Mouse (Mus musculus) CD4-positive, CD25-positive, alpha-beta regulatory T cell, adult 2 months (primary cell): Measurements from ENCODE around the gene Lrrc75b.
A peak's percentile ranks its signal among the peaks of the same experiment; 100 is the strongest.
"Not testable (repeated sequence)": the region's sequence is repeated elsewhere in the genome, so short reads cannot be mapped to it uniquely, and the experiment has no call there.

ENCODE experiments used
- DNase-seq: peaks from one replicate; pipeline ENCODE4 v3.0.0-alpha.2; 2012; ENCODE audit warnings: low read depth, low spot score

The Lrrc75b gene

DNA sequence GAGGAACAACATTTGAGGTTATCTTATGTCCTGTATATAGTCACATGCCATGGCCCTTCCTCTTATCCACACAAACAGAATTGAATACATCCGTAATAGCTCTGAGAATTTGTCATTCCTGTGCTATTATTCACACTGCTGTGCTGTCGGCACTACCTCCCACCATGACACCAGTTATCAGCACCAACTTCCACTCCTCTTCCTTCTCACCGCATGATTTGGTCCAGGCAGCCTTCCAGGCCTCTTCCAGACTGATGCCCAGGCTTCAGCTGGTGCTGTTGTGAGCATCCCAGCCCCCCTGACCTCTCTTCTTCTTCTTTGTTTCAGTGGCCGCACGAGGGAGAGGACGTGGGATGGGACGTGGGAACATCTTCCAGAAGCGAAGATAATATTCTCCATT is 25.2 kb downstream of the Lrrc75b start:
- no peak for DNase-seq

DNA sequence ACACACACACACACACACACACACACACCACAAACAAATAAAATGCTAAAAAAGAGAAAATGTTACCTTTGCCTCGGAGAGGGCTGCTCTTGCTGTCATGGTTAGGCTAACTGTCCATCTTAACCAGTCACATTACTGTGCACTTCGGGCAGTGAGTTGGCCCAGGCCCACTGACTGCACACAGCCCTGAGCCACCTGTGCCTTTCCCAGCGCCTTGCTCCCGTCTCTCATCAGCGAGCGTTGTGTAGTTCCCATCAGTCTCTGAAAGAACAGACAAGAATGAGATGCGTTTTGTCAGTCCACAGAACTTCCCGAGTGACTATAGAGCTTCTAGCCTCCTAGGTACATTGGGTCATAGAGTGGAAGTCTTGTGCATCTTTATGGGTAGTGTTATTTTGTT is 25.9 kb downstream of the Lrrc75b start:
- no peak for DNase-seq

DNA sequence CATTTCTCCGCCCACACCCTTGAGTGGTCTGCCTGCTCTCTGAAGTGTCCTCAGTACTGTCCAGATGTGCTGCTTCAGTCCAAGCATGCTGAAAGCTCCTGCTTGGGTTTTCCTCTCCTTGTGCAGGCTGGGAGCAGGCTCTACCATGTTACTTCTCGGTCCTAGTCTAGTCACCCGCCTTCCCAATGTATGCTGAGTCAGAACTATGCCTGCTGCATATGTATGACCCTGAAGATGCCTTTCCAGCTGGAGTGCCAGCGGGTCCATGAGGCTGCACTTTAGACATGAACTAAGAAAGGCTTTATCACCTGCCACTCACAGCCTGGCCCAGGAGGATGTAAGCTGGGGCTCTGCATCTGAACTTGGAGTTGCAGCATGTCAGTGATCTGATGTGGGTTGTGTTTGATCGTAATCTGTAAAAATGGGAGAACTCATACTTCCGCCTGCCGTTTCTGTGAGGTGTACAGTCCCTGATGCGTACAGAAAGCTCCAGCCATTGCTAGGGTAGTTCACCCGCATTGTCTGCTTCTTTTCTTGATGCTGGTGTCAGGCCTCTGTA is 28.5 kb downstream of the Lrrc75b start:
- peak; percentile 74 for DNase-seq

DNA sequence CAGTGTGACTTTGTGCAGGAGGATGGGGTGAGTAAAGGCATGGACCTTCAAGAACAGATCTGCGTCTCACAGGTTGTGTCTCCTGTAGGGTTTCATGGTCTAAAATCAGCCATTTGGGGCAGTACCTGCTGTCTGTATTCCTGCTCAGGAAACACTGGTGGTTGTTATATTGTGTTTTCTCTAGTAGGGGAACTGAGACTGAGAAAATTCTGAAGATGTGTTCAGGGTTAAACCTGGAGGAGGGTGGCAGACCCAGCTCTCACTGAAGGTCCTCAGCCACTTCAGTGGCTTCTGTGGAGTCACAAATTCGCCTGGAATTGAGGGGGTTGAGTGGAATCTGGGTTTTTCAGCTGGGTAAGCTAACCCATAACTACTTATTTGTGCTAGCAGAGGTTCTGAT is 29.8 kb downstream of the Lrrc75b start:
- no peak for DNase-seq

DNA sequence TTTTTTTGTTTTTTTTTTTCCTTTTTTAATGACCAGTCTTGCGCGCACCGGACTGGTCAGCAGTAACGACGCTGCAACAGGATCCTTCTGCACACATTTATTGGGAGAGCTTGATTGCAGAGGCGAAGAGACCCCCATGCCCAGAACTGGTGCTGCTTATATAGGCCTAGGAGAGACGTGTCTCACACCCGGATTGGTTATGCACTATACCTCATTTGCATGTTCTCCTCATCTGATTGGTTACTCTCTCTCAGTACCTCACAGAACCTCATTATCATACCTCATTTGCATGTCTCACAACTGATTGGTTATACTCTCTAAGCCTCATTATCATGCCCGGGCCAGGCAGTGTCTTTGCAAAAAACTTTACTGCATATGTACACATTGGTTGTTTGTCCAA is 34.7 kb downstream of the Lrrc75b start:
- DNase-seq: not testable (repeated sequence)

DNA sequence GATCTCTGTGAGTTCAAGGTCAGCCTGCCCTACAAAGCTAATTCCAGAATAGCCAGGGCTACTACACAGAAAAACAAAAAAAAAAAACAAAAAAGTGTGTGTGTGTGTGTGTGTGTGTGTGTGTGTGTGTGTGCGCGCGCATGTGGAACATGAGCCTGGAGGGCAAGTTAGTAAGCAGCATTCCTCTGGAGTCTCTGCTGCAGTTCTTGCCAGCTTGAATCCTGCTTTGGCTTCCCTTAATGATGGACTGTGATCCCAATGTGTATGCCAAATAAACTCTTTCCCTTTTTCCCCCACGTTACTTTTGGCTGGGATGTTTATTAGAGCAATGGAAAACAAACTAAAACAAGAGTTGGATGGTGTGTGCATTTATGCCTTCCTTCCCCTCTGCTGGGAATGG is 38.5 kb downstream of the Lrrc75b start:
- DNase-seq: no peak

DNA sequence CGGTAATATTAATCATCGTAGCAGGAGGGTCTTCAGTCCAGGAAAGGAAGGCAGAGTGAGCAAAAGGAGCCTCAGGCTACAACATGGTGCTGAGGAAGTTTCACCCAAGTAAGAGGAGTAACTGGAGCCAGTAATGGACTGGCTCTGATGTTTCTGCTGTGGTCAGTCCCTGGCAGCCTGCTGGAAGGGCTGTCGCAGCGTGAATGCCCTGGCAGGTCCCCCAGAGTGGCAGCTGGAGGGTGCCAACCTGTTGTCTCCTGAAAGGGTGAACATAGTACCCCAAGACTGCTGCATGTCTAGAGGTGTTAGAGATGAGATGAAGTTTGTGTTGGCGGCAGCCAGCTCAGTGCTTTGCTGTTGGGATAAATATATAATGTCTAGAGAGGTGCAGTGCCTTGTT is 39.5 kb downstream of the Lrrc75b start:
- no peak for DNase-seq

DNA sequence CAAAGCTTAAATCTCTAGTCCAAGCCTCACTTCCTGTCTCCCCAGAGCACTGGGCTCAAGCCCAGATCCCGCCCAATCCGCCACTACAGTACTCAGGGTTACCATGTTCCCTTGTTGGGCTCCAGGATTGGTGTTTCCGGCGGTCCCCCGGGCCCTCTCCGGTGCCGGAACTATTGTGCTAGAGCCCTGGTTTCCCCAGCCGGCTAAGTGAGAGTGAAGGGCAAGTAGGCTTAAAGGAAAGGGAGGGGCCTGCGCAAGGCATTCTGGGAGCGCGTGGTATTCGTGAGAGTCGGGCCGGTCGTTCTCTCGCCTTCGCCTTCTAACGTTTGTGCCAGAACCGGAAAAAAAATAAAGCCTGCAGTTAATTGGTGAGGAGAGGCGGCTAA is 42.4 kb downstream of the Lrrc75b start, which contains the start of gene Gucd1:
TSS of gene Gucd1 (minus strand) at position 215 of the 386 bp plus-strand sequence.
- peak; percentile 97 for DNase-seq

DNA sequence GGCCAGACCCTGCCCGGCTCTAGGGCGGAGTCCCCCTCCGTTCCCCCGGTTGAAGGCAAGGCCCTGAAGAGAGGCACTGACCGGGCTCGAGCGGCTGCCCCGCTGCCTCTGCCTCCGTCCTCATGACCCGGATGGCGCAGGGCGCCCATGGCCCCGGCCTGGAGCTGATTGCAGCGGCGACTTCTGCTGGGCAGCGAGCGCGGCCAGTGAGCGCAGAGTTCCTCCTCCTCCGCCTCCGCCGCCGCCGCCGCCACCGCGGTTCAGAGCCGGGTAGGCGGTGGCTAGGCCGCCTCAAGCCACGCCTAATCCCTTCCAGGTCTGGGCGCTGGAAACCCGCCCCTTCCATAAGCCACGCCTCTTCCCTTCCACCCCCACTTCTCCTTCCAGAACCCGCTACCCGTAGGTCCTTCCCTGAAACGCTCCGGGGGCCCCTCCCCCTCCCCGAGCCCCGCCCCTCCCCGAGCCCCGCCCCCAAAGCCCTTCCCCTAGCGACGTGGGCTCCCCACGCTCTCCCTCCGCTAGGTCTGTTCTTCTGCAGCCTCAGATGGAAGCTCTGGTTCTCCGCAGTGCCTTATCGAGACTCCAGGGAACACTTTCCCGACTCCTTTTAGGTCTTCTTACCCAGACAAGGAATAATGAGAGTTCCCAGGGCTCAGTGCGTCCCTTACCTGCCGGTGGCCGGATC is 42.9 kb downstream of the Lrrc75b start, which contains the start of gene Snrpd3:
TSS of gene Snrpd3 (plus strand) at position 479 of the 685 bp plus-strand sequence.
- DNase-seq: peak; percentile 98

DNA sequence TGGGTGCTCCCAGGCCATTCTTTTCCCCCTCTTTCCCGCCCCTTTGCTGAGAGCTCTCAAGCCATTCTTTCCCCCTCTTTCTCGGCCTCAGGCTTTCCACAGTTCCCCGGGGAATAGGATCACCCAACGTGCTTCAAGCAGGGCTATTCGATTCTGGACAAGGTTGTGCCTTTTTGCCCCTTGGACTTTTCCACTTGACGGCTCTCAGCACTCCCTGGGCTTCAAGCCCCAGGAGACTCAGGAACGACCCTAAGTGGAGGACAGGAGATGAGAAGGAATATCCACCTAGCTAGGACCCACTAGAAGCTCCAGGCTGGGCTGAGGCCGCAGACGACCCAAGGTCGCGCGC is 43.4 kb downstream of the Lrrc75b start:
- no peak for DNase-seq

DNA sequence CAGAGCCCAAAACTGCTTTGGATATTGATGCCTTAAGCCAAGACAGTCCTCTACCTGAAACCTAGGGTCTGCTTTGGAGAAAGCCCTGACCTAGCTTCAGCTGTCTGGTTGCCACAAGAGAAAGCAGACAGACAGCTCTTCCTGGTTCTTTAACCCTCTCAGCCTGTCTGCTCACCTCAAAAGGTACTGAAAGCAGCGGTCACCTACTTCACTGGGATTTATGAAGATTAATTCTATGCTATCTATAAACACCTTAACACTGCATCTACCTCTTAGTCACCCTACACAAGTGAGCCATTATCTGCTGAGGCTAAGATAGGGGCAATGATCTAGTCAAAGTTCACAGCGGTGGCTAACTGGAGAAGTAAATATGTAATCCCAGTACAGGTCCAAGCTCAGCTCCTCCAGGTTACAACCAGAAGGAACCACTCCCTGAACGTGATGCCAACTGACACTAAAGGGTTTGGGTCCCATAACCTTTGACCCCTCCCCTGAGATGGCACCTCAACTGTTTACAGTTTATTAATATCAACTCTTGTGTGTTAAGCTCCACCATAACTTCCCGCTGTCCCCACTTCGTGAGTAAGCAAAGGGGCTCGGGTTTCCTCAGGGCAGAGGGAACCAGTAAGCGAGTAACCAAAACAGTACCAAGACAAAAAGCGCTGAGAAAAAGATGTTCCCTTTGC is 43.9 kb downstream of the Lrrc75b start:
- no peak for DNase-seq

DNA sequence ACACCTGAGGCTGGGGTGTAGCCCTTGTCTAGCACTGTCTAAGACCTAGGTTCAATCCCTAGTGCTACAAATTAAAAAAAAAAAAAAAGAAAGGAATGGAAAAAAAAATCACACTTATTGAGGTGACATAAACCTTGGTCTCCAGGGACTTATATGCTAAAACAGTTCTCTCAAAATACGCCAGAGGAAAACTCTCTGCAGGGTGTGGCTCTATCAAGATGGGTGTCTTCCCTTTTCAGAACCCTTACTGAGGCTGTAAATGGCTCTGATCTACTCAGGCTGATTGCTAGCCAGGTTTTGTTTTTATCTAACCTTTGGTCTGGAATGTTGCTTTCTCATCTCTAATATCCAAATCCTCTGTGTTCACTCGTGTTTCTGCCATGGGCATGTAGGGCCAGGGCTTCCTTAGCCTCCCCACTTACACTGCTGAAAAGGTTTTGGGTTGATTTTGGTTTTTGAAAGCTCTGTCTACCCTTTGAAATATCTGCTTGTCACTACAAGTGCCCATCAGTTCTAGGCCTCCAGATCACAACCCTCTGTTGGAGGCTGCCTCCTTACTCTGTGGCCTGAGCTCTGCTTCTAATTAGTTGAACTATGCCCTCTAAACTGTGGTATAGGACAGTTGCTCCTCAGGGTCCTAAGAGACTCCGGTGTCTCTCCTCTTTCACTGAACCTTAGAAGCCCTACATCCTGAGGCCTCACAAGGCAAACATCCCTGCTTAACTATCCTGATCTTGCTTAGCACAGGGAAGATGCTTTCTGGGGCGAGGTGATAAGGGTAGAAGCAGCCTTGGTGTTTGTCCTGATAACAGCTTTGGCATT is 44.7 kb downstream of the Lrrc75b start:
- DNase-seq: no peak

DNA sequence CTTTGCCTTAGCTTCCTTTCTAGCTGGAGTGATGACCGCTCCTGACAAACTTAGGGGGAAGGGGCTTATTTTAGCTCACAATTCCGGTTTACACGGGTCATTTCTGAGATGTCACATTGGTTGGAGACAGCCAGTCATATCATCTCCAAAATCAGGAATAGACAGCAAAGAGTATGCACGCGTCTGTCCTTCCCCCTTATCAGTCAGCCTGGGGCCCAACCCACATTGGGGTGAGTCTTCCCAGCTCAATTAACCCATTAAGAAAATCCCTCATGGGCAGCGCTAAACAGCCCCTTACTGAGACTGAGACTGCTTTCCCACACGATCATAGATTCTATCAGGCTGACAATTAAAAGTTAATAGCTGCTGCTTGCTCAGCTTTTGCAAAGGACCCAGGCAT is 45.8 kb downstream of the Lrrc75b start:
- no peak for DNase-seq

DNA sequence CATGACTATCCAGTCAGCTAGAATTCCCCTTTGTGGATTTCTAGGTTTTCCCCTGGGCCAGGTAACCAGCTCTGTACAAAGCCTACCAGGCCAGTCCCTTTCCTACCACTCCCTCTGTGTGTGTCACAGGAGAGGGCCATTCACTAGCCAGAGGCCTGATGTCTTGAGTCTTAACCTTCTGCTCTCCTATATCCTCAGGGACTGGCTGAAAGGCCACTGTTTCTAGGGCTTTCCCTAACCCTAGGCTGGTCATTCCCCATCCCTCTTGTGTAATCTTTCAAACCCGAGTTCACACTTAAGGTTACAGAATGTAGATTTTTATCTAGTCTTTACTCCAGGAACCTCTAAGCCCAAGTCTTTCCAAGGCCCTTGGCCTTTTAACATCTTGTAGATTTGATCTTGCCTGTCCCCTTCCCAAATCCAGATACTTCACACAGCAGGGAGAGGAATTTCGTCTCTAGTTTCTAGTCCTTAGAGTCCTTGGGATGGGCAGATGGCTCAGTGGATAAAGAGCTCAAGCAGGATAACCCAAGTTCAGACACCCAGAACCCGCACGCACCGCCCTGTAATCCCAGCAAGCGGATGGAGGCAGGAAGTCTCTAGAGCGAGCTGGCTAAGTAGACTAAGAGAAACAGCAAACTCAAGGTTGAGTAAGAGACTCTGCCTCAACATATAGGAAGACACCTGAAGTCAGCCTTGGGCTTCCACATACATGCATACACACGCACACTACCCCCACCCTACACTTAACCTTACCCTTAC is 46.6 kb downstream of the Lrrc75b start:
- no peak for DNase-seq

DNA sequence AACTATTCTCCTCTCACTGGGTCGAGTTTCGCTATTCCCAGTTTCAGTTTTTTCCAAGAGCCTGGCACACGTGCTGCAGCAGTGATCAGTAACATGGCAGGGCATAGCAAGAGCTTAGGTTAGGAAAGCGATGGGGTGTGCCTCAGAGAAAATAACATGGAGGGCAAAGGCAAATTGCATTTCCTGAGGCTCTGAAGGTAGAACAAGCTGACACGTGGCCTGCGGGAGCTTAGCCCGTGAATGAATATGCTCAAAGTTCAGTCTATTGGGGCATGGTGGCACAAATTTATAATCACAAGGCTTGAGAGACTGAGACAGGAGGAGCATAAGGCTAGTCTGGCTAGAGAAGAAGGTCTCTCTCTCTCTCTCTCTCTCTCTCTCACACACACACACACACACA is 47.3 kb downstream of the Lrrc75b start:
- DNase-seq: no peak

DNA sequence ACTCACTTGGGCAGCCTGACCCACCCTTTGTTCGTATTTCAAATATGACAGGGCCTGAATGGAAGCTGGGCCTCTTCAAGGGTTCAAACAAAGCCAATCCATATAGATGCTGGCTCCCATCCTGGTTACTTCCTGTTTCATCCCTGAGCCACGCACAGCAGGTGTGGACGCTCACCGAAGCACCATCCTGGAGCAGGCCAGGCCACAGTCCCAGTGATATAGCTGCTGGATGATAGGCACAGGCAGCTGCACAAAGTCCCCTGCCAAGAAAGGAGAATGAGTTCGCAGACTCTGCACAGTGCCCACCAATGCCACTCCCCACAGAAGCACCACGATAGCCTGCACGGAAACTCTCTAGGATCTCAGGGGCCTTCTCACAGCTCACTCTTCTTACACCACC is 48.2 kb downstream of the Lrrc75b start:
- no peak for DNase-seq

DNA sequence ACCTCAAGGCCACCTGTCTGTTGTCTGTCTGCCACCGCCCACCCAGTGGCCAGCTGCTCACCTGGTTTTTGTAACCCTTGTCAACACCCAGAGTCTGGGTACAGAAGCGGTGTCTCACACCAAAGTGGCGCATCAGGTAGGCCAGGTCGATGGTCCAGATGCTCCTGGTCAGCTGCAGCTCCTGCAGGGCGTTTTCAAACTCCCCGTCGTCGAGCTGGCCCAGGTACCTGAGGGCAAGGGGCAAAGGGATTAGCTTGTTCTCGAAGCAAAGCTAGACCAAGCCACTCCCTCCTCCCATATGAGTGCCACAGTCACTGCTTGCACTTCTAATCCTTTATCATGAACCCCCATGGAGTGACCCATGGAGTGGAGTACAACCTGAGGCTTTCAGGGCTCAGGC is 49.1 kb downstream of the Lrrc75b start:
- no peak for DNase-seq

DNA sequence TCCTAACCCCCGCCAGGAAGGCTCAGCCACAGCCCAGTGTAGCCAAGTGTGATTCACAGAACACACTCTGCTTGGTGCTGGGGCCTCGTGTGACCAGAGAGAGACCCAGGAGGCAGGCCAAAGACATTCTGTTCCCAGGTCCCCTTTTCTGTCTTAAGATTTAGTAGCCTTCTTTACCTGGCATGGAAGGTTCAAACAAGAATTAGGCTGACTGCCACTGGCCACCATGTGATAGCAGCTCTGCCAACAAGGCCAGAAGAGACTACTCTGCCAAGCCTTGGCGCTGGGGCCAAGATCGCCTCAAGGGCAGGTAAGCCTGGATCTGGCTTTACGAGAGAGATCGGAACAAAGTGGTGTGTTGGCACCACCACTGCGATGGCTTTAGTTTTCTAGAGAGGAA is 49.7 kb downstream of the Lrrc75b start:
- DNase-seq: no peak

DNA sequence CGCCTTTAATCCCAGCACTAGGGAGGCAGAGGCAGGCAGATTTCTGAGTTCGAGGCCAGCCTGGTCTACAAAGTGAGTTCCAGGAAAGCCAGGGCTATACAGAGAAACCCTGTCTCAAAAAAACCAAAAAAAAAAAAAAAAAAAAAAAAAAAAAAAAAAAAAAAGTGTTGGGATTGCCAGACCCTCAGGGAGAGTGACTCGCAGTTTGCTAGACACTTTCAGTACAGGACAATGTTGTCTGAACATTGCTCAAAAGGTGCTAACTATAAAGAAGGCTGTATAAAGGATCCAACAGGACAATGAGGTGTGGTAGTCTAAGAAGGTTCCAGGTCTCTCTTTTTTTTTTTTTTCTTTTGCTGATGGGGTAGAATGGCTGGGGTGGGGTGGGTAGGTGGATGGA is 54.2 kb downstream of the Lrrc75b start:
- DNase-seq: not testable (repeated sequence)

DNA sequence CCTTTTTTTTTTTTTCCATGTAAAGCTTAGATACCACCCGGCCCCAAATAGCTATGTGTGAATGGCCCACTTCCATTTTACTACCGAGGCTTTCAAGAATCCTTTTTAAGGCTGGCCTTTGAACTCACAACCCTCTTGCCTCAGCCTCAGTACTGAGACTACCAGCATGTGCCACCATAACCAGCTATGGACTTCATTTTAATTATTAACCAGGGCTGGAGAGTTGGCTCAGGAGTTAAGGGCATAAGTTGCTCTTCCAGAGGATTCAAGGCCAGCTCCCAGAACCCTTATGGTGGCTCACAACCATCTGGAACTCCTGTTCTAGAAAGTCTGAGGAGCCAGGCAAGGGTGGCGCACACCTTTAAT is 55.0 kb downstream of the Lrrc75b start:
- no peak for DNase-seq

DNA sequence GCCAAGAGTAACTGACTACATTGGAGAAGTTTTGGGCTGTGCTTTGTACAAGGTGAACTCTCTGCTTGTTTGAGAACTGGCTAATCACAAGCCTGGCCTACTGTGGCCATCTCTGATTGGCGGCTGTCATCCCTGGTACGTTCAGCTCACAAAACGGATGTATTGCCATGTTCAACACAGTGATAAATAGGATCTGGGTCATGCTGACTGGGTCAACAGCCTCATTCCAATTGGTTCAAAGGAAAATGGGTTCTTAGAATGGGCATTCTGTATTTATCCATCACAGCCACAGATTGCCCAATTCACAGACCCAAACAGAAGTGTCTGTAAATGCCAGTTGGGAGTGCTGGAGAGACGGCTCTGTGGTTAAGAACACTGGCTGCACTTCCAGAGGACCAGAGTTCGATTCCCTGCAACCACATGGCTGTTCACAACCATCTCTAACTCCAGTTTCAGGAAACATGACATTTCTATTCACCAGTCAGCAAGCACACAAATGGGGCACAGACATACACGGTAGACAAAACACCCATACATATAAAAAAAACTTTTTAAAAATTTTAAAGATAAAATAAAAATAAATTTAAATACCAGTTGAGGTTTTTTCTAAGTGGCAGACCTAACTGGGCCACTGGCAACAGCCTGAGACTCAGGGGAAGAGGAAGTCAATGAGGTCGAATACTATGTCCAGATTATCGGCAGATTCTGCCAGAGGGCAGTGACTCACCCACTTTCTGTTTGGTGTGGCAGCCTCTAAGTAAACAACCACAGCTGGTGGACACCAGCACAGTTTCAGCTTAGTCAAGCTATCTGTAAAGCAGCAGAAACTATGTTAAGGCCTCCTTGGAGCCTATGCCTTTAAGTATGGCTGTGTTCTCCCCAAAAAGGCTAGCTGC is 55.6 kb downstream of the Lrrc75b start:
- DNase-seq: no peak
